Mouse (Mus musculus): ENCODE results near the gene Spata46.

- TF ChIP-seq CTCF (IDR thresholded peaks at IDR 0.05; ENCODE audit: low read depth) = no peak
- TF ChIP-seq EP300 (optimal IDR thresholded peaks at IDR 0.05) = no peak
Measured at GRCm38 (mm10) chr1:170353335-170353734, 44.7 kb downstream of the Spata46 start.
